Mouse (Mus musculus): ENCODE results near the gene Tsr3.

DNA sequence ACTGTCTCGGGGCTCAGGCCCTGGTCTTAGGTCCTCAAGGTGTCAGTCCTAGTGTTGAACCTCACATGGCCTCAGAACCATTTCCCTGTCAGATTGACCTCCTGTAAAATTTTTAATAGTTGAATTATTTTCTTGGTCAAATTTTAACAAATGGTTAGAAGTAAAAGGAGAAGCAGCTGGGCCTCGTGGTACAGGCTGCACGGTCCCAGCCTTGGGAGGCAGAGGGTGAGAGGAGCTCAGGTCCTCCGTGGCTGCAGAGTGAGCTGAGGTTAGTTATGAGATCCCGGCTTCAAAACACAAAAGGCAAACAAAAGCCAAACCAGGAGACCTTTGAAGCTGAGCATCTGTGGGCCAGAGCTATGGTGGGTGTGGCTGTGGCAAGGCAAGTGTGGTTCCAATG lies 12.0 kb upstream of the Tsr3 start:
- TF ChIP-seq MAX (IDR thresholded peaks at IDR 0.05; ENCODE audit: low read length) (no peak), JUND (conservative IDR thresholded peaks at IDR 0.05; ENCODE audit: low read depth, low read length) (no peak), UBTF (IDR thresholded peaks at IDR 0.05; ENCODE audit: low read depth, low read length) (no peak)

Data from CH12.LX (cell line).